Mouse (Mus musculus) cerebellum, adult 2 months (tissue): ENCODE data around the gene Ddb2.

Experiments used
- CTCF ChIP-seq: fragments of 200-500 bp; IDR thresholded peaks from 2 replicates; pipeline ENCODE4 v1.5.1; 2011; ENCODE audit warnings: low read depth, mild to moderate bottlenecking, control low read depth, low read length, moderate library complexity, borderline replicate concordance; ENCODE audit not compliant: insufficient read depth
- POLR2A ChIP-seq: fragments of 200-500 bp; IDR thresholded peaks from 2 replicates; pipeline ENCODE4 v1.6.1; 2011; ENCODE audit warnings: low read length, control low read depth, borderline replicate concordance; ENCODE audit not compliant: insufficient read depth

DNA sequence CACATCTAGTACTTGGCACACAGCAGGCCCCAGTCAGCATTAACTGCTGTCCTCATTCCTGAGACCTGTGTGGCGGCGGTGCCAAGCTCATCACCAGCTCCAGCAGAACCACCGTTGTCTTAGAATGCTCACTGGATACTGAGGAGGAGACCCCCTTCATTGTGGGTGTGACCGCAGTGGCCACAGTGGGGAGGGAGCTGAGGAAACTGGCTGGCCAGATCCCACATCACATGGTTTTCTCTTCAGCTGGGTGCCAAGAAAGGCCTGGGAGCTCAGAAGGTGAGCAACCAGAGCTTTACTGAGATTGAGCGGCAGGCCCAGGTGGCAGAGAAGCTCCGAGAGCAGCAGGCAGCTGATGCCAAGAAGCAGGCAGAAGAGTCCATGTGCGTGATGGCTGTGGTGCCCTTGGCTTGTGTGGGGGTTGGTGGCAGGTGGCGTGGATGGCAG is 32.9 kb upstream of the Ddb2 start:
- TF ChIP-seq CTCF (no peak), POLR2A (no peak)
